Mouse (Mus musculus) adrenal gland, adult 2 months (tissue): ENCODE measurements around the gene Gm20388. TPM values are rescaled to one million over a fixed set of nuclear protein-coding genes. Genes with fewer than 3 reads are reported as not detected.

Experiments
- DNase-seq: peaks from one replicate; pipeline ENCODE4 v3.0.0; 2021
- polyA plus RNA-seq: library from polyadenylated mRNA; depleted of rRNA; stranded (reverse); fragments of >200 nt; gene quantifications from 2 replicates; pipeline ENCODE4 v1.2.3, GENCODE M21; 2012
- total RNA-seq, 2 experiments: library from RNA; stranded (reverse); gene quantifications; 2 replicates each; pipeline ENCODE4 v1.2.3; 2021

Gene Gm20388
- total and polyA plus RNA-seq, 3 experiments, result 5.9 to 50.1 (median 9.9) TPM

GRCm38 (mm10) chr8:122436586-122437125 is 2526.0 kb downstream of the Gm20388 start:
- peak; percentile 53 for DNase-seq

GRCm38 (mm10) chr8:122437708-122438331 is 2527.2 kb downstream of the Gm20388 start:
- no peak for DNase-seq

GRCm38 (mm10) chr8:122439336-122439735 is 2528.7 kb downstream of the Gm20388 start:
- DNase-seq, result no peak

GRCm38 (mm10) chr8:122441326-122441725 is 2530.7 kb downstream of the Gm20388 start:
- DNase-seq, result no peak

- DNase-seq, result no peak
Measured at GRCm38 (mm10) chr8:122442356-122442755, 2531.7 kb downstream of the Gm20388 start.

GRCm38 (mm10) chr8:122442781-122443180 is 2532.1 kb downstream of the Gm20388 start:
- no peak for DNase-seq

GRCm38 (mm10) chr8:122443262-122444006 is 2532.8 kb downstream of the Gm20388 start, which contains the start of gene Mvd:
Gene Mvd (minus strand): TSS chr8:122443422.
- peak; percentile 99 for DNase-seq

- peak; percentile 91 for DNase-seq
Measured at GRCm38 (mm10) chr8:122444058-122444748, 2533.6 kb downstream of the Gm20388 start.

GRCm38 (mm10) chr8:122445203-122445602 is 2534.6 kb downstream of the Gm20388 start:
- no peak for DNase-seq

GRCm38 (mm10) chr8:122451161-122451703 is 2540.6 kb downstream of the Gm20388 start:
- DNase-seq, result no peak

GRCm38 (mm10) chr8:122452154-122452553 is 2541.5 kb downstream of the Gm20388 start:
- DNase-seq, result no peak

- DNase-seq, result no peak
Measured at GRCm38 (mm10) chr8:122454409-122454808, 2543.8 kb downstream of the Gm20388 start.

- DNase-seq, result no peak
Measured at GRCm38 (mm10) chr8:122457171-122457570, 2546.5 kb downstream of the Gm20388 start.

- DNase-seq, result no peak
Measured at GRCm38 (mm10) chr8:122459218-122459900, 2548.7 kb downstream of the Gm20388 start.

- DNase-seq, result no peak
Measured at GRCm38 (mm10) chr8:122459990-122460389, 2549.3 kb downstream of the Gm20388 start.

GRCm38 (mm10) chr8:122460524-122461472 is 2550.2 kb downstream of the Gm20388 start, which contains the start of gene Snai3:
Gene Snai3 (minus strand): TSS chr8:122460733.
- peak; percentile 62 for DNase-seq

GRCm38 (mm10) chr8:122461473-122462148 is 2551.0 kb downstream of the Gm20388 start:
- no peak for DNase-seq

GRCm38 (mm10) chr8:122462510-122462909 is 2551.9 kb downstream of the Gm20388 start:
- DNase-seq, result no peak
